Mouse (Mus musculus) liver, embryonic 11.5 days (tissue): ENCODE measurements around the gene Qrich1. TPM values are rescaled to one million over a fixed set of nuclear protein-coding genes. Genes with fewer than 3 reads are reported as not detected.
A peak's percentile ranks its signal among the peaks of the same experiment; 100 is the strongest.

ENCODE experiments used
- ATAC-seq: fragments of 200-750 bp; cut with Nextera tagmentation; replicated peaks from 2 replicates; pipeline ENCODE4 v1.8.0; 2017; ENCODE audit warnings: moderate number of reproducible peaks, mild to moderate bottlenecking, moderate TSS enrichment, moderate library complexity; ENCODE audit not compliant: low FRiP score
- DNase-seq: peaks from one replicate; pipeline ENCODE4 v3.0.0-alpha.2; 2017; ENCODE audit warnings: low spot score
- H3K27ac ChIP-seq: fragments of 300-500 bp; sonication (generic); 2 replicates; pipeline ENCODE4 v1.5.1; 2014; ENCODE audit warnings: mild to moderate bottlenecking, low read depth, low read length, control low read depth
- H3K27me3 ChIP-seq: fragments of 300-500 bp; sonication (generic); replicated peaks from 2 replicates; pipeline ENCODE4 v1.6.1; 2014; ENCODE audit warnings: low read length, mixed read lengths; ENCODE audit not compliant: control insufficient read depth, insufficient read depth
- H3K36me3 ChIP-seq: fragments of 300-500 bp; sonication (generic); 2 replicates; pipeline ENCODE4 v1.6.1; 2014; ENCODE audit warnings: mild to moderate bottlenecking, low read length, moderate library complexity, mixed read lengths; ENCODE audit not compliant: control insufficient read depth, insufficient read depth
- H3K4me1 ChIP-seq: fragments of 300-500 bp; sonication (generic); replicated peaks from 2 replicates; pipeline ENCODE4 v1.6.1; 2014; ENCODE audit warnings: low read length, mixed read lengths; ENCODE audit not compliant: control insufficient read depth, insufficient read depth
- H3K4me2 ChIP-seq: fragments of 300-500 bp; sonication (generic); 2 replicates; pipeline ENCODE4 v1.6.1; 2014; ENCODE audit warnings: mild to moderate bottlenecking, control low read depth, moderate library complexity
- H3K4me3 ChIP-seq: fragments of 300-500 bp; sonication (generic); 2 replicates; pipeline ENCODE4 v1.5.1; 2014; ENCODE audit warnings: low read depth, low read length, control low read depth
- H3K9ac ChIP-seq: fragments of 300-500 bp; sonication (generic); 2 replicates; pipeline ENCODE4 v1.6.1; 2014; ENCODE audit warnings: low read depth, low read length, control low read depth
- H3K9me3 ChIP-seq: fragments of 300-500 bp; sonication (generic); 2 replicates; pipeline ENCODE4 v1.6.1; 2016; ENCODE audit warnings: low read length, inconsistent platforms, mixed read lengths; ENCODE audit not compliant: control insufficient read depth
- WGBS: fragments of 180-500 bp; shearing (Covaris S2); extraction: QIAGEN DNeasy Blood & Tissue Kit; methylation state at CpG from one replicate; pipeline ENCODE4 v1.1.7; 2014; 5-methylcytosine and 5-hydroxymethylcytosine counted together
- polyA plus RNA-seq: library from polyadenylated mRNA; unstranded; fragments of >200 nt; fragmentation: Nextera tagmentation; extraction: Ambion mirVana; gene quantifications from 2 replicates; pipeline ENCODE4 v1.2.1, GENCODE M21; 2014

The Qrich1 gene
- polyA plus RNA-seq, 1 experiment from 2014 or later: 106 TPM

DNA sequence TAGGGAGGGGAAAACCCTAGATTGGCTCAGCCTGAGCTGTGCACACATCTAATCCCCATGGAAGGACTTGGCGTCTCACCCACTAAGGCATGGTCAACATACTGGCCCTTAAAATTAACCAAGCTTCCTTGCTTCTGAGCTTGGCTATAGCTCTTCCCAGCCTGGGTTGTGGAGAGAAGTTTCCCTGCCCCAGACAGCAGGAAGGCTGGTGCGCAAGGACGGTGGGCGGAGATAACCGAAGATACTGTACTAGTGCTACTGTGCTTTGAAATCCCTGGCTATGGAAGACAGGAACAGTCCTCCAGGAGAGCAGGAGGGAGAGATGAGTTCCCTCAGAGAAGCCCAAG, 62.7 kb downstream of the Qrich1 start:
- ATAC-seq (no peak; the same call in 1 of the 2 replicates), DNase-seq (no peak)
- Histone ChIP-seq H3K9ac (peak overlapping the region; percentile 76), H3K27me3 (no peaks in the 10 kb centered on the region), H3K4me1 (peaks cover 17% of the 10 kb centered on the region), H3K36me3 (peaks cover 11% of the 10 kb centered on the region; the same call in 1 of the 2 replicates), H3K9me3 (no peaks in the 10 kb centered on the region), H3K4me3 (peak overlapping the region; percentile 78), H3K27ac (peak overlapping the region; percentile 49), H3K4me2 (peak overlapping the region; percentile 90)
- WGBS: 50% methylated on average over 5 of the region's 5 CpGs

DNA sequence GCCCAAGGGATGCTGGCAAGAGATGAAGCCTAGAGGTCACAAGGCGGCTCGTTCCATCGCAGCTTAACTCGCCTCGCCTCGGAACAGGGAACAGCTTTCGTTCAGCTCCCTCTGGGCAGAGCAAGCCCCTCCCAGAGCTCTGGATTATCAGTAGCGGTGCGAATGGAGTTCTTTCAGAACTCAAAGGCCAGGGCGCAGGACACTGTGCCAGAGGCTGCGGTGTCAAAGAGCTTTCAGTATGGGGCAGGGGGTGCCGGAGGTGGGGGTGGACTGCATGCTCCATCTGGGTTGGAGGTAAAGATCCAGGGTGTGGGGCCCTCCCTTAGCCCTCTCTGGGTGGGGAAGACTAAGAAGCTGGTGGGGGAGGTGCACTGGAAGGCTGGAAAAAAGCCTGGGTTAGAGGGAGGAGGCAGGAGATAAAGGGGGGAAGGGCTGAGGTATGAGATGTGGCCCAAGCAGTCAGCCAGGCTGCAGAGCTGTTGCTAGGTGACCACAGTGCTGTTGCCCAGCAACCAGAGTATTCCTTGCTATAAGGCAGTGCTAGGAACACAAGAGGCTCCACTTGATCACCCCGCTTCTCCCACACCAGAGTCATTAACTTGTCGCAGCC, 71.1 kb downstream of the Qrich1 start:
- H3K9me3 ChIP-seq: no peaks in the 10 kb centered on the region
- WGBS: 18% methylated on average over 14 of the region's 14 CpGs
- H3K27me3 ChIP-seq: no peaks in the 10 kb centered on the region
- no peaks in the 10 kb centered on the region for H3K36me3 ChIP-seq
- 0 out of 2 replicates have a peak overlapping the region, but pooled peaks have one; percentile 10 for H3K4me3 ChIP-seq
- peak overlapping the region; percentile 30; the same call in 1 of the 2 replicates for H3K27ac ChIP-seq
- peak overlapping the region; percentile 53 for H3K4me2 ChIP-seq
- peaks cover 14% of the 10 kb centered on the region for H3K4me1 ChIP-seq
- peak; percentile 53 for DNase-seq
- peak overlapping the region; percentile 25; the same call in 1 of the 2 replicates for H3K9ac ChIP-seq
- peak; percentile 55; the same call in 1 of the 2 replicates for ATAC-seq

DNA sequence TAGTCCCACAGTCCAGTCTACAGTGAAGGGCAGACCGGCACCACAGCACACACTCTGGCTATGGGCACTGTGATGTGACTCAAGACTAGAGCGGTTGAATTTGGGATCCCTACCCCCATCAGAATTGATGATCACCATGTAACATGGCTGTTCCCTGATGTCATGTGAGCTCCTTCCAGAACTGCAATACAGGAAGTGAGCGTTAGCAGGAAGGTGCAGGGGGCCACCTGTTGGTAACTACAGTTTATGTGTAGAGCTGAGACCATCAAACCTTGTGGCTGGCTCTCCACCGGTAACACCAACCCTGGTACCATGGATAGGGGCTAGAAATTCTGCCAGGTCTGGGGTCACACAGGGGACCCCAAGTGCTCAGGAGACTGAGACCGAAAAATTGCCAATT, 72.6 kb downstream of the Qrich1 start:
- Histone ChIP-seq H3K27ac (no peak overlapping the region), H3K4me1 (peaks cover 14% of the 10 kb centered on the region), H3K9ac (no peak overlapping the region), H3K9me3 (no peaks in the 10 kb centered on the region), H3K27me3 (no peaks in the 10 kb centered on the region), H3K4me2 (no peak overlapping the region), H3K4me3 (no peak overlapping the region), H3K36me3 (no peaks in the 10 kb centered on the region)
- ATAC-seq: no peak
- no peak for DNase-seq
- WGBS: 67% methylated on average over 5 of the region's 5 CpGs

DNA sequence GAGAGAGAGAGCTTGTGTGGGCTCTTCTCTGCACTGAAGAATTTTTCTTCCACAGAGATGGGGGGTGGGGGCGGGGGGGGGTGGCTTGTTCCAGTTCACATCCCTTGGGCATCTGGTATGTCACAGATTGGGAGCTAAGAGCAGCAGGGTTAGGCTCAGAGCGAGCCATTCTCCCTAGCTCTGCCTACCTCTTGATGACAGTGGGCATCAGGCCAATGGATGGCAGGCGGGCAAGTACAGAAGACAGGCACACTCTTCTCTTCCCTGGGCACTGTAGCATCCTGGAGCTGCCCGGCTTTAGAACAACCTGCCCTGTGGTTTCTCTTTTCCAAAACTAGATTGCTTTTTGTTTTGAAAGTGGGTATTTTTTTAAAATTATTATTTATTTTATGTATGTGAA, 74.9 kb downstream of the Qrich1 start:
- ATAC-seq (no peak), DNase-seq (no peak)
- no peaks in the 10 kb centered on the region for H3K27me3 ChIP-seq
- H3K27ac ChIP-seq: no peak overlapping the region
- H3K36me3 ChIP-seq: no peaks in the 10 kb centered on the region
- no peak overlapping the region for H3K4me2 ChIP-seq
- no peaks in the 10 kb centered on the region for H3K9me3 ChIP-seq
- no peak overlapping the region for H3K4me3 ChIP-seq
- H3K9ac ChIP-seq: no peak overlapping the region
- H3K4me1 ChIP-seq: peaks cover 17% of the 10 kb centered on the region
- WGBS: 79% methylated on average over 4 of the region's 4 CpGs

DNA sequence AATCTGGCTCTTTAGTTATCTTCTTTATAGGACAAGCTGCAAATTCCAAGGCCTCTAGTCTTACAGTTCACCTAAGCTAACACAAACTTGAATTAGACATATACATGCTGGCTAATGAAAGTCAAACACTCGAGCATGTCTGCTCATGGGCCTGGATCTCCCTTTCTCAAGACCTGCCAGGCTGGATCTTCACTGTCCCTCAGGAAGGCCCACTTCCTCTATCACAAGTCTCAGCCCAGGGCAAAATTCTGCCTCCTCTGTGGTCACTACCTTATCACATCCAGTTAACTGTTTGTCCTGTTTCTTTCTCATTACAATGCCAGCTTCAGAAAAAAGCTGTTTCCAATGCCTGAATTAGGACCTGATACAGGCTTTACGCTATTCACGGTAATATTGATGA, 77.7 kb downstream of the Qrich1 start:
- Histone ChIP-seq H3K4me2 (no peak overlapping the region), H3K4me1 (peaks cover 9% of the 10 kb centered on the region; the same call in 1 of the 2 replicates), H3K27me3 (no peaks in the 10 kb centered on the region), H3K36me3 (no peaks in the 10 kb centered on the region), H3K9ac (no peak overlapping the region), H3K4me3 (no peak overlapping the region), H3K9me3 (no peaks in the 10 kb centered on the region), H3K27ac (no peak overlapping the region)
- ATAC-seq (no peak), DNase-seq (no peak)
- 45% methylated on average over 3 of the region's 3 CpGs for WGBS

DNA sequence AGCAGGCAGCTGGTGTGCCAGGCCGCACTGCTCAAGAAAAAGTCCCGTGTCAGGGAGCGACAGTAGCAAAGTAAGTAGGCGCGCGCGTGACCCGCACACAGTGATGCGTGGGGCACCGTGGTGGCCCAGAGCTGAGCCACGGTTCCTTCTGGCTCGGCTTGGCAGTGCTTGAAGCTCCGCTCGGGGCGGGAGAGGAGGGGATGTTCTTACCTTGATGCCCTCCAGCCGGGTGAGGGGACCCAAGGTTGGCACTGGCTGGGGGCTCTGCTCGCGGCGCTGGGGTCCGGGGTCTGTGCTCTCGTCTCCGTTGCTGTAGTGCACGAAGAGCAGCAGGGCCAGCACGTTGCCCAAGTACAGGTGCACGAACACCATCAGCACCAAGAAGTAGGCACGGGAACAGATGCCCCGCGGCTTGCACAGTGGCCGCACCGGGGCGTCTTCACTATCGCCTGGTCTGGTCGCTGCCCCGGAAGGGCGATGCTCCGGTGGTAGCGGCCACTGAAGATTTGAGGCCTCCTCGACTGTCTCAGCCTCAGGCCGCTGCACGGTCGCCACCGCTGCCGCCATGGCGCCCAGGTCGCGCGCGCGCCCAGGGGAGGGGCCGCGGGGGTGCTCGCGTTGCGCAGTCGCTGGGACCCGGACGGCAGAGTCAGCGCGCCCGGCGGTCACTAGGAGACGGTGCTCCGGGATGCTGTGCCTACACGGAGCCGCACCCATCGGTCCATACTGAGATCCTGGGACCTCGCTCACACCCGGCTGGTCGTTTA, 80.6 kb downstream of the Qrich1 start, which contains the start of gene P4htm:
P4htm (minus strand) TSS at position 670 of the 767 bp plus-strand sequence.
- Histone ChIP-seq H3K27ac (no peak within 1 kb of the TSS), H3K36me3 (no peaks in the 10 kb centered on the region), H3K27me3 (no peaks in the 10 kb centered on the region)

DNA sequence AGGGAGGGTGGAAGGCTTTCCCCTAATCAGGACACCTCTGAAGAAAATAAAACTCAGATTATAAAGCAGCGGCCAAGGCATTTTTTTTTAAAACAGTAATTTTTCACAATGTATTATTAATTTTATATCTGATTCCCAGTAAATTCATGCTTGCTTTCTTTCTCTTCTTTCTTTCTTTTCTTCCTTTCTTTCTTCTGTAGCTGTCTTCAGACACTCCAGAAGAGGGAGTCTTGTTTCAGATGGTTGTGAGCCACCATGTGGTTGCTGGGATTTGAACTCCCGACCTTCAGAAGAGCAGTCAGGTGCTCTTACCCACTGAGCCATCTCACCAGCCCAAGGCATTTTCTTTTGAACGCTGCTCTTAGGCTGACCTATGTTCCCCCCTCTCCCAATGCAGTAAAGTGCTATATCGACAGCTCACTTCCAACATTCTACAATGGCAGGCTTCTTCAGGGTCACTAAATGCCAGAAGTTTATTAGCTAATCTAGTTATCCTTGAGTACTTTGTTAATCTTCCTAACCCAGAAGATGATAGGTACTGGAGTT, 82.5 kb downstream of the Qrich1 start:
- Histone ChIP-seq H3K4me2 (no peak overlapping the region), H3K36me3 (peaks cover 5% of the 10 kb centered on the region; the same call in 1 of the 2 replicates), H3K9me3 (no peaks in the 10 kb centered on the region), H3K4me3 (no peak overlapping the region), H3K9ac (no peak overlapping the region), H3K27me3 (no peaks in the 10 kb centered on the region), H3K27ac (no peak overlapping the region), H3K4me1 (peaks cover 9% of the 10 kb centered on the region; the same call in 1 of the 2 replicates)
- no peak for DNase-seq
- no peak for ATAC-seq
- 72% methylated on average over 4 of the region's 4 CpGs for WGBS

More for the DNA sequence above, 80.6 kb downstream of the Qrich1 start, which contains the start of gene P4htm:
- Histone ChIP-seq H3K4me1 (peaks cover 9% of the 10 kb centered on the region; the same call in 1 of the 2 replicates), H3K9ac (peak within 1 kb of the TSS; percentile 61), H3K9me3 (no peaks in the 10 kb centered on the region), H3K4me3 (peak within 1 kb of the TSS; percentile 64), H3K4me2 (peak within 1 kb of the TSS; percentile 89)
- 5% methylated on average over 69 of the region's 69 CpGs for WGBS
- ATAC-seq (peak; percentile 64), DNase-seq (peak; percentile 69)

DNA sequence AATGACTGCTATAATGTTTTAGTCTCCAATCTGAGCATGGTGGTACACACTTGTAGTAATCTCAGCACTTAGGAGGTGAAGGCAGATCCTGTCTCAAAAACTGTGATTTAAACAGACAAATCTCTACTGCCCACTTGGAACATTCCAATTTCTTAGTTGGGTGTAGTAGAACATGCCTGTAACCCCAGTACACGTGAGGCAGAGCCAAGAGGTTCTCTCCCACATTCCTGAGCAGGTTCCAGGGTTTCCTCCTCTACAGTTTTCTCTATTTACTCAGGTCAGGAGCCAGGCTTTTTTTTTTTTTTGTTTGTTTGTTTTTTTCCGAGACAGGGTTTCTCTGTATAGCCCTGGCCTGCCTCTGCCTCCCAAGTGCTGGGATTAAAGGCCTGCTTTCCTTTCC, 83.4 kb downstream of the Qrich1 start:
- Histone ChIP-seq H3K27ac (no peak overlapping the region), H3K4me1 (peaks cover 6% of the 10 kb centered on the region; the same call in 1 of the 2 replicates), H3K4me3 (no peak overlapping the region), H3K4me2 (no peak overlapping the region), H3K36me3 (peaks cover 12% of the 10 kb centered on the region; the same call in 1 of the 2 replicates), H3K27me3 (no peaks in the 10 kb centered on the region), H3K9me3 (no peaks in the 10 kb centered on the region), H3K9ac (no peak overlapping the region)
- ATAC-seq (no peak), DNase-seq (no peak)
- WGBS: 61% methylated on average over 2 of the region's 2 CpGs
